Mouse (Mus musculus): ENCODE measurements around the gene Cryba4. TPM values are rescaled to one million over a fixed set of nuclear protein-coding genes. Genes with fewer than 3 reads are reported as not detected.

The Cryba4 gene
- polyA plus RNA-seq (2015; fragmentation: Nextera tagmentation; extraction: Ambion mirVana), result 1.0 and 1.6 TPM in 2 replicates

- Histone ChIP-seq H3K4me2 (ENCODE audit: low read length) (no peak within 1 kb of the TSS), H3K4me3 (ENCODE audit: low read depth, low read length) (no peak within 1 kb of the TSS), H3K4me1 (ENCODE audit: control insufficient read depth, insufficient read depth, low read length) (peaks cover 4% of the 10 kb centered on the region; the same call in 1 of the 2 replicates), H3K9ac (ENCODE audit: low read depth, low read length) (no peak within 1 kb of the TSS), H3K36me3 (ENCODE audit: control insufficient read depth, insufficient read depth, low read length) (no peaks in the 10 kb centered on the region), H3K27me3 (ENCODE audit: control insufficient read depth, insufficient read depth, low read depth, low read length) (no peaks in the 10 kb centered on the region), H3K9me3 (replicated peaks; ENCODE audit: control insufficient read depth, low read length, poor library complexity, severe bottlenecking) (no peaks in the 10 kb centered on the region), H3K27ac (ENCODE audit: low read length) (no peak within 1 kb of the TSS)
- WGBS, result 70% methylated on average over 2 of the region's 2 CpGs
- no peak for ATAC-seq
Observed at GRCm38 (mm10) chr5:112252400-112252799, at the start of gene Cryba4. TSS of gene Cryba4 (minus strand) at chr5:112252518.

- no peak overlapping the region for H3K9ac ChIP-seq (ENCODE audit: low read depth, low read length)
- H3K9me3 ChIP-seq (replicated peaks; ENCODE audit: control insufficient read depth, low read length, poor library complexity, severe bottlenecking), result no peaks in the 10 kb centered on the region
- H3K27me3 ChIP-seq (ENCODE audit: control insufficient read depth, insufficient read depth, low read depth, low read length), result no peaks in the 10 kb centered on the region
- WGBS, result 71% methylated on average over 4 of the region's 4 CpGs
- no peak overlapping the region for H3K27ac ChIP-seq (ENCODE audit: low read length)
- H3K4me2 ChIP-seq (ENCODE audit: low read length), result no peak overlapping the region
- no peaks in the 10 kb centered on the region for H3K36me3 ChIP-seq (ENCODE audit: control insufficient read depth, insufficient read depth, low read length)
- no peak for ATAC-seq
- H3K4me3 ChIP-seq (ENCODE audit: low read depth, low read length), result no peak overlapping the region
- no peaks in the 10 kb centered on the region for H3K4me1 ChIP-seq (ENCODE audit: control insufficient read depth, insufficient read depth, low read length)
Observed at GRCm38 (mm10) chr5:112301694-112302093, 49.4 kb upstream of the Cryba4 start.

- H3K9ac ChIP-seq (ENCODE audit: low read depth, low read length), result no peak overlapping the region
- H3K36me3 ChIP-seq (ENCODE audit: control insufficient read depth, insufficient read depth, low read length), result no peaks in the 10 kb centered on the region
- no peak overlapping the region for H3K4me2 ChIP-seq (ENCODE audit: low read length)
- no peaks in the 10 kb centered on the region for H3K4me1 ChIP-seq (ENCODE audit: control insufficient read depth, insufficient read depth, low read length)
- H3K4me3 ChIP-seq (ENCODE audit: low read depth, low read length), result no peak overlapping the region
- ATAC-seq, result no peak
- H3K27me3 ChIP-seq (ENCODE audit: control insufficient read depth, insufficient read depth, low read depth, low read length), result no peaks in the 10 kb centered on the region
- WGBS, result 88% methylated on average over 6 of the region's 6 CpGs
- H3K27ac ChIP-seq (ENCODE audit: low read length), result no peak overlapping the region
- H3K9me3 ChIP-seq (replicated peaks; ENCODE audit: control insufficient read depth, low read length, poor library complexity, severe bottlenecking), result no peaks in the 10 kb centered on the region
Observed at GRCm38 (mm10) chr5:112300721-112301308, 48.5 kb upstream of the Cryba4 start.

GRCm38 (mm10) chr5:112300112-112300511 lies 47.8 kb upstream of the Cryba4 start:
- no peak overlapping the region for H3K4me2 ChIP-seq (ENCODE audit: low read length)
- H3K27me3 ChIP-seq (ENCODE audit: control insufficient read depth, insufficient read depth, low read depth, low read length), result no peaks in the 10 kb centered on the region
- H3K4me3 ChIP-seq (ENCODE audit: low read depth, low read length), result no peak overlapping the region
- H3K9ac ChIP-seq (ENCODE audit: low read depth, low read length), result no peak overlapping the region
- H3K4me1 ChIP-seq (ENCODE audit: control insufficient read depth, insufficient read depth, low read length), result peaks cover 2% of the 10 kb centered on the region; the same call in 1 of the 2 replicates
- H3K27ac ChIP-seq (ENCODE audit: low read length), result no peak overlapping the region
- no peaks in the 10 kb centered on the region for H3K9me3 ChIP-seq (replicated peaks; ENCODE audit: control insufficient read depth, low read length, poor library complexity, severe bottlenecking)
- 98% methylated on average over 2 of the region's 2 CpGs for WGBS
- ATAC-seq, result no peak
- H3K36me3 ChIP-seq (ENCODE audit: control insufficient read depth, insufficient read depth, low read length), result no peaks in the 10 kb centered on the region

GRCm38 (mm10) chr5:112299399-112299798 lies 47.1 kb upstream of the Cryba4 start:
- Histone ChIP-seq H3K27ac (ENCODE audit: low read length) (no peak overlapping the region), H3K4me3 (ENCODE audit: low read depth, low read length) (no peak overlapping the region), H3K9ac (ENCODE audit: low read depth, low read length) (no peak overlapping the region), H3K9me3 (replicated peaks; ENCODE audit: control insufficient read depth, low read length, poor library complexity, severe bottlenecking) (no peaks in the 10 kb centered on the region), H3K27me3 (ENCODE audit: control insufficient read depth, insufficient read depth, low read depth, low read length) (no peaks in the 10 kb centered on the region), H3K36me3 (ENCODE audit: control insufficient read depth, insufficient read depth, low read length) (no peaks in the 10 kb centered on the region), H3K4me1 (ENCODE audit: control insufficient read depth, insufficient read depth, low read length) (peaks cover 6% of the 10 kb centered on the region), H3K4me2 (ENCODE audit: low read length) (no peak overlapping the region)
- ATAC-seq, result no peak
- WGBS, result 91% methylated on average over 4 of the region's 4 CpGs

GRCm38 (mm10) chr5:112298226-112298988 lies 46.1 kb upstream of the Cryba4 start:
- H3K4me3 ChIP-seq (ENCODE audit: low read depth, low read length), result no peak overlapping the region
- no peaks in the 10 kb centered on the region for H3K9me3 ChIP-seq (replicated peaks; ENCODE audit: control insufficient read depth, low read length, poor library complexity, severe bottlenecking)
- ATAC-seq, result no peak
- H3K27ac ChIP-seq (ENCODE audit: low read length), result no peak overlapping the region
- H3K9ac ChIP-seq (ENCODE audit: low read depth, low read length), result no peak overlapping the region
- no peak overlapping the region for H3K4me2 ChIP-seq (ENCODE audit: low read length)
- H3K36me3 ChIP-seq (ENCODE audit: control insufficient read depth, insufficient read depth, low read length), result no peaks in the 10 kb centered on the region
- 89% methylated on average over 12 of the region's 12 CpGs for WGBS
- no peaks in the 10 kb centered on the region for H3K27me3 ChIP-seq (ENCODE audit: control insufficient read depth, insufficient read depth, low read depth, low read length)
- H3K4me1 ChIP-seq (ENCODE audit: control insufficient read depth, insufficient read depth, low read length), result peaks cover 6% of the 10 kb centered on the region

- Histone ChIP-seq H3K9ac (ENCODE audit: low read depth, low read length) (no peak overlapping the region), H3K4me2 (ENCODE audit: low read length) (no peak overlapping the region), H3K4me1 (ENCODE audit: control insufficient read depth, insufficient read depth, low read length) (peaks cover 6% of the 10 kb centered on the region), H3K4me3 (ENCODE audit: low read depth, low read length) (no peak overlapping the region), H3K9me3 (replicated peaks; ENCODE audit: control insufficient read depth, low read length, poor library complexity, severe bottlenecking) (no peaks in the 10 kb centered on the region), H3K36me3 (ENCODE audit: control insufficient read depth, insufficient read depth, low read length) (no peaks in the 10 kb centered on the region), H3K27me3 (ENCODE audit: control insufficient read depth, insufficient read depth, low read depth, low read length) (no peaks in the 10 kb centered on the region), H3K27ac (ENCODE audit: low read length) (no peak overlapping the region)
- no peak for ATAC-seq
- WGBS, result 86% methylated on average over 2 of the region's 2 CpGs
Observed at GRCm38 (mm10) chr5:112297257-112297656, 44.9 kb upstream of the Cryba4 start.

GRCm38 (mm10) chr5:112296404-112297181 lies 44.3 kb upstream of the Cryba4 start:
- ATAC-seq, result no peak
- WGBS, result 77% methylated on average over 6 of the region's 6 CpGs
- no peak overlapping the region for H3K9ac ChIP-seq (ENCODE audit: low read depth, low read length)
- no peak overlapping the region for H3K4me3 ChIP-seq (ENCODE audit: low read depth, low read length)
- H3K4me2 ChIP-seq (ENCODE audit: low read length), result no peak overlapping the region
- no peaks in the 10 kb centered on the region for H3K27me3 ChIP-seq (ENCODE audit: control insufficient read depth, insufficient read depth, low read depth, low read length)
- no peaks in the 10 kb centered on the region for H3K36me3 ChIP-seq (ENCODE audit: control insufficient read depth, insufficient read depth, low read length)
- H3K4me1 ChIP-seq (ENCODE audit: control insufficient read depth, insufficient read depth, low read length), result peaks cover 6% of the 10 kb centered on the region
- H3K9me3 ChIP-seq (replicated peaks; ENCODE audit: control insufficient read depth, low read length, poor library complexity, severe bottlenecking), result no peaks in the 10 kb centered on the region
- H3K27ac ChIP-seq (ENCODE audit: low read length), result no peak overlapping the region

- no peak overlapping the region for H3K4me2 ChIP-seq (ENCODE audit: low read length)
- no peaks in the 10 kb centered on the region for H3K9me3 ChIP-seq (replicated peaks; ENCODE audit: control insufficient read depth, low read length, poor library complexity, severe bottlenecking)
- no peaks in the 10 kb centered on the region for H3K27me3 ChIP-seq (ENCODE audit: control insufficient read depth, insufficient read depth, low read depth, low read length)
- H3K4me1 ChIP-seq (ENCODE audit: control insufficient read depth, insufficient read depth, low read length), result peaks cover 6% of the 10 kb centered on the region
- no peak overlapping the region for H3K27ac ChIP-seq (ENCODE audit: low read length)
- WGBS, result 57% methylated on average over 8 of the region's 8 CpGs
- H3K36me3 ChIP-seq (ENCODE audit: control insufficient read depth, insufficient read depth, low read length), result no peaks in the 10 kb centered on the region
- ATAC-seq, result no peak
- no peak overlapping the region for H3K9ac ChIP-seq (ENCODE audit: low read depth, low read length)
- no peak overlapping the region for H3K4me3 ChIP-seq (ENCODE audit: low read depth, low read length)
Observed at GRCm38 (mm10) chr5:112295564-112295963, 43.2 kb upstream of the Cryba4 start.

Measured in midbrain, embryonic 16.5 days (tissue).